Mouse (Mus musculus) layer of hippocampus, adult 9-11 months (tissue): ENCODE measurements around the gene Pfkfb2.
"Not testable (repeated sequence)": the region's sequence is repeated elsewhere in the genome, so short reads cannot be mapped to it uniquely, and the experiment has no call there.

Source experiments
- DNase-seq: peaks from one replicate; pipeline ENCODE4 v3.0.0; 2022

Pfkfb2 gene

GRCm38 (mm10) chr1:130681656-130682413, 47.2 kb downstream of the Pfkfb2 start:
- DNase-seq: no peak

- DNase-seq: no peak
Measured at GRCm38 (mm10) chr1:130681075-130681474, 48.0 kb downstream of the Pfkfb2 start.

- no peak for DNase-seq
Measured at GRCm38 (mm10) chr1:130678551-130678950, 50.5 kb downstream of the Pfkfb2 start.

- DNase-seq: not testable (repeated sequence)
Measured at GRCm38 (mm10) chr1:130663576-130663975, 65.5 kb downstream of the Pfkfb2 start.

GRCm38 (mm10) chr1:130661454-130661853, 67.6 kb downstream of the Pfkfb2 start, which contains the start of gene C4bp:
Gene C4bp, minus strand, starts transcription at chr1:130661632.
- DNase-seq: no peak

GRCm38 (mm10) chr1:130659641-130660040, 69.4 kb downstream of the Pfkfb2 start:
- DNase-seq: not testable (repeated sequence)

GRCm38 (mm10) chr1:130644103-130644502, 85.0 kb downstream of the Pfkfb2 start:
- no peak for DNase-seq

- DNase-seq: no peak
Measured at GRCm38 (mm10) chr1:130640967-130641366, 88.1 kb downstream of the Pfkfb2 start.
